Mouse (Mus musculus) ES-Bruce4 (cell line): ENCODE measurements at regions not wholly inside any gene's neighbourhood (a gene's known extent, or its start where the extent isn't known, plus 50 kb on each side); places are given as distances from the start of the nearest gene placed in this dataset.

Experiments
- H3K27ac ChIP-seq: 2 replicates; pipeline ENCODE4 v1.5.1; 2012; ENCODE audit warnings: low read length, inconsistent platforms; ENCODE audit not compliant: insufficient read depth
- H3K27me3 ChIP-seq: 2 replicates; pipeline ENCODE4 v1.6.1; 2012; ENCODE audit warnings: mild to moderate bottlenecking, low read length, inconsistent platforms; ENCODE audit not compliant: control insufficient read depth, poor library complexity, insufficient read depth, severe bottlenecking
- H3K36me3 ChIP-seq: 2 replicates; pipeline ENCODE4 v1.6.1; 2012; ENCODE audit warnings: inconsistent platforms, mild to moderate bottlenecking, low read length, moderate library complexity; ENCODE audit not compliant: control insufficient read depth, poor library complexity, insufficient read depth, severe bottlenecking
- H3K4me1 ChIP-seq: one replicate; pipeline ENCODE4 v1.8.1; 2011; ENCODE audit warnings: low read length; ENCODE audit not compliant: control insufficient read depth, insufficient read depth
- H3K4me3 ChIP-seq: 2 replicates; pipeline ENCODE4 v1.5.1; 2011; ENCODE audit warnings: low read depth, mild to moderate bottlenecking, low read length
- H3K9ac ChIP-seq: 2 replicates; pipeline ENCODE4 v1.6.1; 2012; ENCODE audit warnings: low read depth, mild to moderate bottlenecking, inconsistent platforms; ENCODE audit not compliant: poor library complexity, severe bottlenecking
- H3K9me3 ChIP-seq: replicated peaks from 2 replicates; pipeline ENCODE4 v1.6.1; 2012; ENCODE audit warnings: mild to moderate bottlenecking, low read length, inconsistent platforms; ENCODE audit not compliant: control insufficient read depth, poor library complexity, insufficient read depth, severe bottlenecking
- CTCF ChIP-seq: IDR thresholded peaks from one replicate; pipeline ENCODE4 v1.8.1; 2011; ENCODE audit warnings: low read depth, low read length
- EP300 ChIP-seq: IDR thresholded peaks from 2 replicates; pipeline ENCODE4 v1.6.1; 2011; ENCODE audit warnings: low read depth, low read length; ENCODE audit not compliant: insufficient read depth
- POLR2A ChIP-seq: IDR thresholded peaks from one replicate; pipeline ENCODE4 v1.8.1; 2011; ENCODE audit warnings: low read length; ENCODE audit not compliant: insufficient read depth

DNA sequence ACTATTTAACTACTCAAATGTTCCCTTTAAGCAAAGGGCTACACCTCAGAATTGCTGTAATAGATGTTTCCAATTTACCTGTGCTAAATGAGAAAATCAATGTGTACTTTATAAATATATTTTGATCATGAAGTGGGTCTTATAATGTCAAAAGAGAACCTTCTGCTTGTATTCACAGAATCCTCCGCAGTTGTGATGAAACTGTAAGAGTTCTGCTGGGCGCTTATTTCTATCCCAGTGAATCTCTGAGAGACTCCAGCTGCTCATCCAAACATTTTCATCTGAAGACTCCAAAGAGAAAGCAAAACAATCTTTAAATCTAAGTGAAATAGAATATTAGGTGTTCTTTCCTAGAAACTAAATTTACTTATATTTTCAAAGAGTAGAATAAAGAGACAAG is 440.9 kb upstream of the Ccnh start:
- Histone ChIP-seq H3K9me3 (no peaks in the 10 kb centered on the region), H3K9ac (no peak overlapping the region), H3K27ac (no peak overlapping the region)

DNA sequence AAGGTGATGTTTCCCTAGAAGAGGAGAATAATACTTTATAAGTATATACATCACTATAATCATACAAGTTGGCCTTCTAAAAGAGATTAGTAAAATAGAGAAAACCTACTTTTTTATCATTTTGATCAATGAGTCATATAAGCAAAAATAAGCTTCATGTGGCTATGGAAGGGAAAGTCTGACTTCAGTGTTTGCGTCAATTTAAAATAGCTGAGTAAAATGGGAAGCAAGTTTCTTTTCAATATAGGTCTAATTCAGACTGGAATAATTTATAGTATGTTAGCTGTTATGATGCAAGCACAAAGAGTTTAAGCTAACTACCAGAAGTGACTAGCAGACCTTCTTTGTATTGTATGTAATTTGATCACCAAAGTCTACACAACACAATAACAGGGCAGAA is 440.0 kb upstream of the Ccnh start:
- Histone ChIP-seq H3K4me1 (no peaks in the 10 kb centered on the region), H3K36me3 (no peaks in the 10 kb centered on the region), H3K9me3 (no peaks in the 10 kb centered on the region), H3K27me3 (no peaks in the 10 kb centered on the region), H3K9ac (no peak overlapping the region), H3K27ac (no peak overlapping the region), H3K4me3 (no peak overlapping the region)
- TF ChIP-seq CTCF (no peak), EP300 (no peak), POLR2A (no peak)

More for the DNA sequence above, 440.9 kb upstream of the Ccnh start:
- TF ChIP-seq EP300: no peak
- no peak for TF ChIP-seq CTCF
- TF ChIP-seq POLR2A: no peak
- Histone ChIP-seq H3K4me1 (no peaks in the 10 kb centered on the region), H3K36me3 (no peaks in the 10 kb centered on the region), H3K27me3 (no peaks in the 10 kb centered on the region), H3K4me3 (no peak overlapping the region)

DNA sequence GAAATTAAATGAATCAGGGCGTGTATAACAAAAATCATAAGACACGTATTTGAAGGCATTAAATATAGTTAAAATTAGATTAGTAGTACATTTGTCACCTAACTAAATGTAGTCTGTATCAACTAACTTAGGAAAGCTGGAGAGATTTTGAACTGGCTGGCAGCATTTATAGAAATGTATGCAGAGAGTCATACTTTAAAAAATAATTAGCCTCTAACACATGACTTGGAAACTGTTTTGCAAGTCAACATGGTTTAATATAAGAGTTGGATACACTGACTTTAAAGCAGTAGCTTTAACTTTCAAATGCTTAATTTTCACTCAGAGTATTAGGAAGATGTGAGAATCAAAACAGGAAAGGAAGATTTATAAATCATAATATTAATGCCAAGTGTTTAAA is 439.1 kb upstream of the Ccnh start:
- Histone ChIP-seq H3K9ac (no peak overlapping the region), H3K27ac (no peak overlapping the region), H3K4me3 (no peak overlapping the region), H3K9me3 (no peaks in the 10 kb centered on the region), H3K36me3 (no peaks in the 10 kb centered on the region), H3K4me1 (no peaks in the 10 kb centered on the region), H3K27me3 (no peaks in the 10 kb centered on the region)
- no peak for TF ChIP-seq CTCF
- no peak for TF ChIP-seq EP300
- no peak for TF ChIP-seq POLR2A

DNA sequence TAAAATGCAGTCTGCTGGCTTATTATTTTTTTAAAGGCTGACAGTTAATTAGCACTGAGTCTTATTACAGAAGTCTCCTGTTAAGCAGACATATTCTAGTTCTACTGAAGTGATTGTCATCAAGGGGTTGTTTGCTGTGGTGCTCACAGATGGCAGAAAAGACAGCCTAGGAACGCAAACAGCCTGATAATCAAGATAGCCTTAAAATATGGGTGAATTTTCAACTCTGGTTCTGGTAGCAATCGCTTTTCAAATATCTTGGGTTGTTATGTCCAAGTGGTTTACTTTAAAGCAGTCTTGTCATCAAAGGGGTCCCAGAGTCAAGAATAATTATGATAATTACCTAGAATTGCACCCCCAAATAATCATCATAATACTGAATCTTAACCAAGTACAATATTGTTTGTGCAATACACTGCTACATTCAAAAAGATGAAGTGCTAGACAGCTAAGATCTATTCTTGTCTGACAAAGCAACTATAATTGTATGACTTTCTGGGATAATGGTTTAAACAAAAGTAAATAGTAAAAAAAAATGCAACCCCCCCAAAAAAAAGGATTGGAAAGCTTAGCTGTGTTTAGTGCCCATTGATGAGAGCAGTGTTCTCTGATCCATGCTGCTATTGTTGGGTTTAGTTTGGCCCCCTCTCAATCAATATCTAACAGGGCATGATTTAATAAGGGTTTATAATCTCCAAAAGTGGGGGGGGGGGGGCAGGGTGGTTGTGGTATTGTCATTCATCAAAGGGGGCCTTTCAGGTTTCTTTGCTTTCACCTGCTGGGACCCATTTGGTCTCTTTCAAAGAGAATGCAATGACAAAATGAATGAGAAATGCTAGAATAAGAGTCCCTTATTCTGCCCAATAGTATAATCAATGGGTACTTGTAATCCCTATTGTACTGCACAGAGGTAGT is 437.4 kb upstream of the Ccnh start:
- TF ChIP-seq POLR2A (no peak), CTCF (no peak), EP300 (no peak)
- no peaks in the 10 kb centered on the region for H3K9me3 ChIP-seq

GRCm38 (mm10) chr13:84752491-84752820 is 436.8 kb upstream of the Ccnh start:
- no peak overlapping the region for H3K27ac ChIP-seq
- TF ChIP-seq POLR2A: no peak
- no peak for TF ChIP-seq CTCF
- TF ChIP-seq EP300: no peak

More for the DNA sequence above, 437.4 kb upstream of the Ccnh start:
- Histone ChIP-seq H3K4me1 (no peaks in the 10 kb centered on the region), H3K36me3 (no peaks in the 10 kb centered on the region), H3K27me3 (no peaks in the 10 kb centered on the region), H3K9ac (no peak overlapping the region), H3K27ac (no peak overlapping the region), H3K4me3 (no peak overlapping the region)

DNA sequence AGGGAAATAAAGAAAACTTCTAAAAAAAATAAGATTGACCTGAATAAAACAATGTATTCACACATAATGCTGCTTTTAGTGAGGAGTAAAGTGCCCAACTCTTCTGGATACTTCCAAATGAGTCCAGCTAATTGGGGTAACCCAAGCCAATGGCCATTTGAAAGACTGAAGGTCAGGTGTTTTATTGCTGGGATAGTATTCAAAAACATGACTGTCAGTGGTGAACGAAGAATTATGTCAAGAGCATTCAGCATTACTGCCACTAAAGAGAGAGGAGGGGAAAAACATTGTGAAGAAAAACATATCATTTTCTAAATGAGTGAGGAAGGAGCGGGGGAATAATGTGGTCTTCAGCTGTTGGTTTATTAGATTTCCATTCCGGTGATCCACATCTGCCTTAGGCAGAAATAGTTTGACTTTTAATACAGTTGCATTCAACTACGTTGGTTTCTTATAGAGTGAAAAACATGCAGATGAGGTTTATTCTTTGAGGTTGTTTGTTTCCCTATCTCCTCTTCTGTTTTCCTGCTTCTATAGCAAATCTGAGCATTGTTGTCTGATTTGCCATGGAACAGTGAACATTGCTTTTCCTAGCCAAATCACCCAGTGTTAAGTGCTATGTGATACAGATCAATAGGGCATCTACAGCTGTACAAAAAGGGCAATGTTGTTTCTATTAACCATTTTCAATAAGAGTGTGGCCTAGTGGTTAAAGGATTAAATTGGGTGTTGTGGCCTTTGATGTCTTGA is 435.3 kb upstream of the Ccnh start:
- Histone ChIP-seq H3K9ac (no peak overlapping the region), H3K27ac (no peak overlapping the region), H3K36me3 (no peaks in the 10 kb centered on the region), H3K4me1 (no peaks in the 10 kb centered on the region), H3K27me3 (no peaks in the 10 kb centered on the region), H3K4me3 (no peak overlapping the region), H3K9me3 (no peaks in the 10 kb centered on the region)
- TF ChIP-seq CTCF (no peak), EP300 (no peak), POLR2A (no peak)

More at GRCm38 (mm10) chr13:84752491-84752820, 436.8 kb upstream of the Ccnh start:
- Histone ChIP-seq H3K4me3 (no peak overlapping the region), H3K9ac (no peak overlapping the region), H3K9me3 (no peaks in the 10 kb centered on the region), H3K36me3 (no peaks in the 10 kb centered on the region), H3K4me1 (no peaks in the 10 kb centered on the region), H3K27me3 (no peaks in the 10 kb centered on the region)
